Mouse (Mus musculus) C2C12 (cell line): ENCODE measurements around the gene Cox4i2.

ENCODE experiments used
- CTCF ChIP-seq: IDR thresholded peaks from one replicate; pipeline ENCODE4 v1.5.1; 2011; ENCODE audit not compliant: control insufficient read depth, insufficient read depth, insufficient read length
- MAX ChIP-seq: IDR thresholded peaks from one replicate; pipeline ENCODE4 v1.6.1; 2011; ENCODE audit warnings: mild to moderate bottlenecking, control low read depth
- USF1 ChIP-seq: IDR thresholded peaks from one replicate; pipeline ENCODE4 v1.6.1; 2011; ENCODE audit warnings: low read depth, mild to moderate bottlenecking, control low read depth, moderate library complexity

DNA sequence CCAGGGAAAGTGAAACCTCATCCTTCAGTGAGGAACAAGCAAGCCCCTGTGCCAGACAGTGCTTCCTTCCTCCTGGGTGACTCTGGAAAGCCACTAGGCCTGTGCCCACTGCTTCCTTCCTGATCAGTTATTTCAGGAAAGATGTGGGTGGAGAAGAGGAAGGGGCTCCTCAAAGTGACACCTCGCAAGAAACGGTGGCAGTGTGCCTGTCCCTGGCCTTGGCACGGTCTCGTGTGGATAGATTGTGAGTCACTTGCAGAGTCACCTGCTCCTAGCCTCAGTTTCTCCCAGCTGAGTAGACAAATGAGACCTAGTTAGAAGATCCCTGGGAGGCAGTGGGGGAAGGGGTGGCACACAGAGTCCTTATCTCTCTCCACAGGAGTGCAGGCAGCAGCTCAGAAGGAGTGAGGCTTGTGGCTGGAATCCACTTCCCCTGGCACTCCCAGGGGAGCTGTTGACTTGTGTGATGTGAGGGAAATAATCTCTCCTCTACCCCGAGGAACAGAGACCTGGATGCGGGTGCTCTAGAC is 35.0 kb downstream of the Cox4i2 start:
- TF ChIP-seq MAX: no peak
- no peak for TF ChIP-seq USF1
- no peak for TF ChIP-seq CTCF
